Mouse (Mus musculus): ENCODE data around the gene Lrrc25. TPM values are rescaled to one million over a fixed set of nuclear protein-coding genes. Genes with fewer than 3 reads are reported as not detected.
A peak's percentile ranks its signal among the peaks of the same experiment; 100 is the strongest.

Gene Lrrc25
- total and polyA plus RNA-seq, 2 experiments from 2014 or later, result 0.74 to 2.2 TPM

- Histone ChIP-seq H3K4me1 (ENCODE audit: insufficient read depth, low read length) (no peaks in the 10 kb centered on the region), H3K27me3 (ENCODE audit: insufficient read depth, low read length) (no peaks in the 10 kb centered on the region)
- TF ChIP-seq CTCF (IDR thresholded peaks at IDR 0.05), result no peak
Observed at GRCm38 (mm10) chr8:70664631-70665030, 48.7 kb downstream of the Lrrc25 start.

DNA sequence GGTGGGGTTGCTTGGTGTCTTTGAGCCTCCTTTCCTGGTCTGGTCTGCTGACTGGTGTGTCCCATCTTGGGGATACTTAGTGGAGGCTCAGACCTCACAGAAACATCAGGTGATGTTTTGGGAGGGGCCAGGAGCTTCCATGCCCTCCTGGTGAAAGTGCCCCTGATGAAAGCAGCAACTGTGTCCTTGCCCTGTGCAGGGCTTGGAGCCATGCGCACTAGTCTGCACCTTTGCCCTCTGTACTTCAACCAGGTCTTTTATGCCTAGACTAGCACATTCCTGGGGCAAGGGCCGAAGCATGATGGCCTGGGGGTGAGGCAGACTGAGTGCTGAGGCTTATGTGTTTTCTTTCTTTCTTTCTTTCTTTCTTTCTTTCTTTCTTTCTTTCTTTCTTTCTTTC lies 49.6 kb downstream of the Lrrc25 start:
- WGBS, result 79% methylated on average over 2 of the region's 2 CpGs
- Histone ChIP-seq H3K27ac (ENCODE audit: low read depth, low read length) (no peak overlapping the region), H3K36me3 (ENCODE audit: insufficient read depth, low read length) (no peaks in the 10 kb centered on the region), H3K9me3 (ENCODE audit: low read length) (no peaks in the 10 kb centered on the region), H3K4me1 (ENCODE audit: insufficient read depth, low read length) (no peaks in the 10 kb centered on the region), H3K4me3 (ENCODE audit: low read depth, low read length) (no peak overlapping the region), H3K9ac (replicated peaks; ENCODE audit: low read length, poor library complexity, severe bottlenecking) (no peak overlapping the region), H3K27me3 (ENCODE audit: insufficient read depth, low read length) (no peaks in the 10 kb centered on the region), H3K4me2 (ENCODE audit: low read depth, low read length, poor library complexity, severe bottlenecking) (no peak overlapping the region)
- TF ChIP-seq CTCF (IDR thresholded peaks at IDR 0.05), result no peak
- no peak for DNase-seq (ENCODE audit: low spot score)
- no peak for ATAC-seq (ENCODE audit: low FRiP score)

More at GRCm38 (mm10) chr8:70664631-70665030, 48.7 kb downstream of the Lrrc25 start:
- no peak overlapping the region for H3K9ac ChIP-seq (replicated peaks; ENCODE audit: low read length, poor library complexity, severe bottlenecking)
- H3K9me3 ChIP-seq (ENCODE audit: low read length), result no peaks in the 10 kb centered on the region
- WGBS, result 79% methylated on average over 3 of the region's 3 CpGs
- no peak for DNase-seq (ENCODE audit: low spot score)
- H3K4me2 ChIP-seq (ENCODE audit: low read depth, low read length, poor library complexity, severe bottlenecking), result no peak overlapping the region
- no peak overlapping the region for H3K4me3 ChIP-seq (ENCODE audit: low read depth, low read length)
- no peak overlapping the region for H3K27ac ChIP-seq (ENCODE audit: low read depth, low read length)
- ATAC-seq (ENCODE audit: low FRiP score), result no peak
- H3K36me3 ChIP-seq (ENCODE audit: insufficient read depth, low read length), result no peaks in the 10 kb centered on the region

- TF ChIP-seq CTCF (IDR thresholded peaks at IDR 0.05), result no peak
- H3K4me2 ChIP-seq (ENCODE audit: low read depth, low read length, poor library complexity, severe bottlenecking), result no peak overlapping the region
- H3K4me3 ChIP-seq (ENCODE audit: low read depth, low read length), result no peak overlapping the region
- no peaks in the 10 kb centered on the region for H3K36me3 ChIP-seq (ENCODE audit: insufficient read depth, low read length)
- no peaks in the 10 kb centered on the region for H3K9me3 ChIP-seq (ENCODE audit: low read length)
- H3K27me3 ChIP-seq (ENCODE audit: insufficient read depth, low read length), result no peaks in the 10 kb centered on the region
- H3K27ac ChIP-seq (ENCODE audit: low read depth, low read length), result no peak overlapping the region
- DNase-seq (ENCODE audit: low spot score) (peak; percentile 49), ATAC-seq (ENCODE audit: low FRiP score) (no peak)
- no peaks in the 10 kb centered on the region for H3K4me1 ChIP-seq (ENCODE audit: insufficient read depth, low read length)
- H3K9ac ChIP-seq (replicated peaks; ENCODE audit: low read length, poor library complexity, severe bottlenecking), result no peak overlapping the region
- 66% methylated on average over 5 of the region's 5 CpGs for WGBS
Observed at GRCm38 (mm10) chr8:70667071-70667470, 51.1 kb downstream of the Lrrc25 start.

Other genes with a start within 250 kb of the Lrrc25 start
- 0.19 and 0.49 TPM in 2 replicates for gene Comp, start 242.6 kb upstream of the Lrrc25 start, total RNA-seq (2014; rRNA removed)
- 0.38 and 0.77 TPM in 2 replicates for gene Comp, start 242.6 kb upstream of the Lrrc25 start, polyA plus RNA-seq (2015; fragmentation: Nextera tagmentation; extraction: Ambion mirVana)
- 56.3 and 57.4 TPM in 2 replicates for gene Crtc1, start 176.6 kb upstream of the Lrrc25 start, total RNA-seq (2014; rRNA removed)
- 46.5 and 47.8 TPM in 2 replicates for gene Crtc1, start 176.6 kb upstream of the Lrrc25 start, polyA plus RNA-seq (2015; fragmentation: Nextera tagmentation; extraction: Ambion mirVana)
- gene Klhl26, start 139.2 kb upstream of the Lrrc25 start, total RNA-seq (2014; rRNA removed), result 48.9 and 51.0 TPM in 2 replicates
- gene Klhl26, start 139.2 kb upstream of the Lrrc25 start, polyA plus RNA-seq (2015; fragmentation: Nextera tagmentation; extraction: Ambion mirVana), result 39.4 TPM in 2 replicates
- 168 and 206 TPM in 2 replicates for gene Tmem59l, start 128.8 kb upstream of the Lrrc25 start, total RNA-seq (2014; rRNA removed)
- 203 and 226 TPM in 2 replicates for gene Tmem59l, start 128.8 kb upstream of the Lrrc25 start, polyA plus RNA-seq (2015; fragmentation: Nextera tagmentation; extraction: Ambion mirVana)
- gene Crlf1, start 123.0 kb upstream of the Lrrc25 start, total RNA-seq (2014; rRNA removed), result 4.1 and 4.3 TPM in 2 replicates
- 9.4 and 10.9 TPM in 2 replicates for gene Crlf1, start 123.0 kb upstream of the Lrrc25 start, polyA plus RNA-seq (2015; fragmentation: Nextera tagmentation; extraction: Ambion mirVana)
- 118 and 121 TPM in 2 replicates for gene Rex1bd, start 109.4 kb upstream of the Lrrc25 start, total RNA-seq (2014; rRNA removed)
- 198 and 212 TPM in 2 replicates for gene Rex1bd, start 109.4 kb upstream of the Lrrc25 start, polyA plus RNA-seq (2015; fragmentation: Nextera tagmentation; extraction: Ambion mirVana)
- 357 and 402 TPM in 2 replicates for gene Uba52, start 105.4 kb upstream of the Lrrc25 start, total RNA-seq (2014; rRNA removed)
- 721 and 736 TPM in 2 replicates for gene Uba52, start 105.4 kb upstream of the Lrrc25 start, polyA plus RNA-seq (2015; fragmentation: Nextera tagmentation; extraction: Ambion mirVana)
- gene Fkbp8, start 88.4 kb upstream of the Lrrc25 start, total RNA-seq (2014; rRNA removed), result 490 and 533 TPM in 2 replicates
- gene Fkbp8, start 88.4 kb upstream of the Lrrc25 start, polyA plus RNA-seq (2015; fragmentation: Nextera tagmentation; extraction: Ambion mirVana), result 351 and 386 TPM in 2 replicates
- gene Kxd1, start 88.2 kb upstream of the Lrrc25 start, total RNA-seq (2014; rRNA removed), result 36.3 and 38.2 TPM in 2 replicates
- gene Kxd1, start 88.2 kb upstream of the Lrrc25 start, polyA plus RNA-seq (2015; fragmentation: Nextera tagmentation; extraction: Ambion mirVana), result 53.1 and 55.8 TPM in 2 replicates
- 10.2 and 14.1 TPM in 2 replicates for gene Ell, start 76.7 kb upstream of the Lrrc25 start, total RNA-seq (2014; rRNA removed)
- 12.6 and 13.2 TPM in 2 replicates for gene Ell, start 76.7 kb upstream of the Lrrc25 start, polyA plus RNA-seq (2015; fragmentation: Nextera tagmentation; extraction: Ambion mirVana)
- 176 and 180 TPM in 2 replicates for gene Isyna1, start 21.8 kb upstream of the Lrrc25 start, total RNA-seq (2014; rRNA removed)
- gene Isyna1, start 21.8 kb upstream of the Lrrc25 start, polyA plus RNA-seq (2015; fragmentation: Nextera tagmentation; extraction: Ambion mirVana), result 140 and 146 TPM in 2 replicates
- gene Ssbp4, start 7.3 kb upstream of the Lrrc25 start, total RNA-seq (2014; rRNA removed), result 279 and 392 TPM in 2 replicates
- gene Ssbp4, start 7.3 kb upstream of the Lrrc25 start, polyA plus RNA-seq (2015; fragmentation: Nextera tagmentation; extraction: Ambion mirVana), result 230 and 247 TPM in 2 replicates
- 0.22 and 1.8 TPM in 2 replicates for gene Gdf15, start 16.3 kb downstream of the Lrrc25 start, total RNA-seq (2014; rRNA removed)
- 0.26 and 0.32 TPM in 2 replicates for gene Gdf15, start 16.3 kb downstream of the Lrrc25 start, polyA plus RNA-seq (2015; fragmentation: Nextera tagmentation; extraction: Ambion mirVana)
- 40.2 and 60.6 TPM in 2 replicates for gene Pgpep1, start 44.2 kb downstream of the Lrrc25 start, total RNA-seq (2014; rRNA removed)
- 37.6 and 50.6 TPM in 2 replicates for gene Pgpep1, start 44.2 kb downstream of the Lrrc25 start, polyA plus RNA-seq (2015; fragmentation: Nextera tagmentation; extraction: Ambion mirVana)
- 140 and 312 TPM in 2 replicates for gene Lsm4, start 57.1 kb downstream of the Lrrc25 start, total RNA-seq (2014; rRNA removed)
- gene Lsm4, start 57.1 kb downstream of the Lrrc25 start, polyA plus RNA-seq (2015; fragmentation: Nextera tagmentation; extraction: Ambion mirVana), result 157 and 169 TPM in 2 replicates
- 470 and 553 TPM in 2 replicates for gene Jund, start 82.8 kb downstream of the Lrrc25 start, total RNA-seq (2014; rRNA removed)
- gene Jund, start 82.8 kb downstream of the Lrrc25 start, polyA plus RNA-seq (2015; fragmentation: Nextera tagmentation; extraction: Ambion mirVana), result 91.0 and 99.3 TPM in 2 replicates
- 0.22 TPM in 1 of 2 replicates, not detected in the other for gene Iqcn, start 87.3 kb downstream of the Lrrc25 start, total RNA-seq (2014; rRNA removed)
- 0.06 and 0.07 TPM in 2 replicates for gene Iqcn, start 87.3 kb downstream of the Lrrc25 start, polyA plus RNA-seq (2015; fragmentation: Nextera tagmentation; extraction: Ambion mirVana)
- not detected in 2 replicates for gene Gm3336, start 102.4 kb downstream of the Lrrc25 start, total RNA-seq (2014; rRNA removed)
- gene Gm3336, start 102.4 kb downstream of the Lrrc25 start, polyA plus RNA-seq (2015; fragmentation: Nextera tagmentation; extraction: Ambion mirVana), result not detected in 2 replicates
- gene Pde4c, start 107.6 kb downstream of the Lrrc25 start, total RNA-seq (2014; rRNA removed), result 0.77 and 1.5 TPM in 2 replicates
- 0.21 and 0.39 TPM in 2 replicates for gene Pde4c, start 107.6 kb downstream of the Lrrc25 start, polyA plus RNA-seq (2015; fragmentation: Nextera tagmentation; extraction: Ambion mirVana)
- gene Rab3a, start 138.5 kb downstream of the Lrrc25 start, total RNA-seq (2014; rRNA removed), result 649 and 670 TPM in 2 replicates
- gene Rab3a, start 138.5 kb downstream of the Lrrc25 start, polyA plus RNA-seq (2015; fragmentation: Nextera tagmentation; extraction: Ambion mirVana), result 726 and 813 TPM in 2 replicates
- 27.8 and 29.2 TPM in 2 replicates for gene Mpv17l2, start 144.8 kb downstream of the Lrrc25 start, total RNA-seq (2014; rRNA removed)
- 43.7 and 45.8 TPM in 2 replicates for gene Mpv17l2, start 144.8 kb downstream of the Lrrc25 start, polyA plus RNA-seq (2015; fragmentation: Nextera tagmentation; extraction: Ambion mirVana)
- 141 and 159 TPM in 2 replicates for gene Pik3r2, start 160.6 kb downstream of the Lrrc25 start, total RNA-seq (2014; rRNA removed)
- gene Pik3r2, start 160.6 kb downstream of the Lrrc25 start, polyA plus RNA-seq (2015; fragmentation: Nextera tagmentation; extraction: Ambion mirVana), result 102 and 113 TPM in 2 replicates
- 33.2 and 34.1 TPM in 2 replicates for gene Mast3, start 188.9 kb downstream of the Lrrc25 start, total RNA-seq (2014; rRNA removed)
- 20.2 and 24.0 TPM in 2 replicates for gene Mast3, start 188.9 kb downstream of the Lrrc25 start, polyA plus RNA-seq (2015; fragmentation: Nextera tagmentation; extraction: Ambion mirVana)
- not detected in 2 replicates for gene Il12rb1, start 192.3 kb downstream of the Lrrc25 start, total RNA-seq (2014; rRNA removed)
- not detected in 2 replicates for gene Il12rb1, start 192.3 kb downstream of the Lrrc25 start, polyA plus RNA-seq (2015; fragmentation: Nextera tagmentation; extraction: Ambion mirVana)
- 13.6 TPM in 2 replicates for gene Arrdc2, start 223.6 kb downstream of the Lrrc25 start, total RNA-seq (2014; rRNA removed)
- gene Arrdc2, start 223.6 kb downstream of the Lrrc25 start, polyA plus RNA-seq (2015; fragmentation: Nextera tagmentation; extraction: Ambion mirVana), result 6.0 and 6.6 TPM in 2 replicates
- 32.5 and 32.8 TPM in 2 replicates for gene Kcnn1, start 247.1 kb downstream of the Lrrc25 start, total RNA-seq (2014; rRNA removed)
- gene Kcnn1, start 247.1 kb downstream of the Lrrc25 start, polyA plus RNA-seq (2015; fragmentation: Nextera tagmentation; extraction: Ambion mirVana), result 10.0 and 10.3 TPM in 2 replicates